8 mouse cellular contexts compared by ENCODE assay signal in genomic region chrX:58038061-58039007, GRCm38 (mm10). TPM values are rescaled to one million over a fixed set of nuclear protein-coding genes. Genes with fewer than 3 reads are reported as not detected.
DNase-seq lines count a peak whose midpoint lies in the region; ATAC-seq and TF ChIP-seq lines count a peak whose summit lies in the region.

No protein-coding gene starts in this region.

- TF ChIP-seq EP300 in ES-Bruce4 (IDR thresholded peaks at IDR 0.05; ENCODE audit: insufficient read depth, low read depth, low read length) = no peak

- H3K27ac ChIP-seq in ES-Bruce4 (ENCODE audit: insufficient read depth, low read length) = peak overlapping the region; percentile 100
- H3K27ac ChIP-seq in forebrain, embryonic 13.5 days = peak overlapping the region; percentile 63
- no peak overlapping the region for H3K27ac ChIP-seq in thymus, adult 2 months (ENCODE audit: control insufficient read depth, insufficient read depth, low read length)

- TF ChIP-seq CTCF in ES-Bruce4 (IDR thresholded peaks at IDR 0.05; ENCODE audit: low read depth, low read length) = no peak
- TF ChIP-seq CTCF in brain, embryonic 14.5 days (IDR thresholded peaks at IDR 0.05; ENCODE audit: borderline replicate concordance, extremely low read depth, insufficient read depth, insufficient read length) = no peak
- TF ChIP-seq CTCF in thymus, adult 2 months (IDR thresholded peaks at IDR 0.05; ENCODE audit: borderline replicate concordance, control insufficient read depth, extremely low read depth, insufficient read depth, low read length, poor library complexity) = no peak

- peak overlapping the region; percentile 54 for H3K4me2 ChIP-seq in forebrain, embryonic 13.5 days

- H3K9me3 ChIP-seq in ES-Bruce4 (replicated peaks; ENCODE audit: control insufficient read depth, insufficient read depth, low read length, poor library complexity, severe bottlenecking) = no peaks in the 10 kb centered on the region
- H3K9me3 ChIP-seq in forebrain, embryonic 13.5 days (replicated peaks) = no peaks in the 10 kb centered on the region

- peak; percentile 88 for DNase-seq in brain, embryonic 14.5 days (ENCODE audit: low read depth)
- peak; percentile 78 for DNase-seq in mesoderm, embryonic 11.5 days (ENCODE audit: low read depth, low spot score)
- DNase-seq in ovary, adult 18-20 months (ENCODE audit: low spot score) = no peak
- no peak for DNase-seq in thymus, adult 2 months
- no peak for DNase-seq in adipocyte (ENCODE audit: low spot score)
- no peak for DNase-seq in adrenal gland, postnatal 4 days (ENCODE audit: low spot score in 2 of 2)

- peak overlapping the region; percentile 60 for H3K9ac ChIP-seq in ES-Bruce4 (ENCODE audit: low read depth, poor library complexity, severe bottlenecking)
- H3K9ac ChIP-seq in forebrain, embryonic 13.5 days = peak overlapping the region; percentile 46

- no peaks in the 10 kb centered on the region for H3K4me1 ChIP-seq in ES-Bruce4 (ENCODE audit: control insufficient read depth, insufficient read depth, low read length)
- no peaks in the 10 kb centered on the region for H3K4me1 ChIP-seq in forebrain, embryonic 13.5 days
- no peaks in the 10 kb centered on the region for H3K4me1 ChIP-seq in thymus, adult 2 months (replicated peaks; ENCODE audit: control insufficient read depth, insufficient read depth, low read length)

- 12% methylated on average over 58 of the region's 70 CpGs for WGBS in forebrain, embryonic 13.5 days
- WGBS in thymus, adult 2 months = 7% methylated on average over 69 of the region's 70 CpGs

- H3K27me3 ChIP-seq in ES-Bruce4 (ENCODE audit: control insufficient read depth, insufficient read depth, low read length, poor library complexity, severe bottlenecking) = no peaks in the 10 kb centered on the region
- H3K27me3 ChIP-seq in forebrain, embryonic 13.5 days = peaks cover 9% of the 10 kb centered on the region; the same call in 1 of the 2 replicates
- H3K27me3 ChIP-seq in thymus, adult 2 months (ENCODE audit: control insufficient read depth, insufficient read depth, low read length) = no peaks in the 10 kb centered on the region

- H3K4me3 ChIP-seq in ES-Bruce4 (ENCODE audit: low read depth, low read length) = peak overlapping the region; percentile 81
- peak overlapping the region; percentile 39 for H3K4me3 ChIP-seq in forebrain, embryonic 13.5 days
- H3K4me3 ChIP-seq in thymus, adult 2 months (ENCODE audit: control insufficient read depth, insufficient read depth, low read length) = no peak overlapping the region

- H3K36me3 ChIP-seq in ES-Bruce4 (ENCODE audit: control insufficient read depth, insufficient read depth, low read length, poor library complexity, severe bottlenecking) = peaks cover 19% of the 10 kb centered on the region
- no peaks in the 10 kb centered on the region for H3K36me3 ChIP-seq in forebrain, embryonic 13.5 days (ENCODE audit: poor library complexity, severe bottlenecking)
- no peaks in the 10 kb centered on the region for H3K36me3 ChIP-seq in thymus, adult 2 months (ENCODE audit: control insufficient read depth, insufficient read depth, low read length)

- TF ChIP-seq POLR2A in ES-Bruce4 (IDR thresholded peaks at IDR 0.05; ENCODE audit: insufficient read depth, low read length) = no peak
- no peak for TF ChIP-seq POLR2A in brain, embryonic 14.5 days (IDR thresholded peaks at IDR 0.05; ENCODE audit: borderline replicate concordance, extremely low read depth, insufficient read depth, insufficient read length, poor library complexity, severe bottlenecking)
- TF ChIP-seq POLR2A in thymus, adult 2 months (IDR thresholded peaks at IDR 0.05; ENCODE audit: control insufficient read depth, extremely low read depth, insufficient read depth, low read length, poor library complexity) = no peak

- peak; percentile 90 for ATAC-seq in forebrain, embryonic 13.5 days

RNA-seq across cellular contexts. Expression of gene Zic3, which starts 15.8 kb away (rescaled TPM):
- polyA plus RNA-seq in ES-Bruce4 (2011; ENCODE audit: insufficient read depth, insufficient read length, low read depth, missing spikeins) = 73.1 and 78.2 TPM in 2 replicates
- polyA plus RNA-seq in brain, embryonic 14.5 days (2012; rRNA removed) = 21.8 and 33.6 TPM in 2 replicates
- polyA plus RNA-seq in forebrain, embryonic 13.5 days (2015; fragmentation: Nextera tagmentation; extraction: Ambion mirVana) = 21.9 and 24.6 TPM in 2 replicates
- polyA plus RNA-seq in thymus, adult 2 months (2012; rRNA removed) = not detected in 2 replicates
- total RNA-seq in adrenal gland, postnatal 4 days (2021) = under 1 TPM in 1 of 2 experiments, not detected in 1; 0.11 TPM

Comparison
In these comparisons a context has a peak if more than half of its experiments do, and no peak if none do; other contexts are left out.
1. DNase-seq: peak in brain, embryonic 14.5 days (single experiment) and mesoderm, embryonic 11.5 days (single experiment); none in ovary, adult 18-20 months (single experiment), thymus, adult 2 months (single experiment), adipocyte (single experiment) and adrenal gland, postnatal 4 days (0 of 2).
2. RNA of gene Zic3, which starts 15.8 kb away (polyA plus RNA-seq): 73.1 to 78.2 TPM in ES-Bruce4, 21.8 to 33.6 TPM in brain, embryonic 14.5 days and 21.9 to 24.6 TPM in forebrain, embryonic 13.5 days; not detected in thymus, adult 2 months; every median in the first group is over 10 times any median in the second.